Mouse (Mus musculus) erythroblast, embryonic 14.5 days (primary cell): ENCODE data around the gene Ambra1. TPM values are rescaled to one million over a fixed set of nuclear protein-coding genes. Genes with fewer than 3 reads are reported as not detected.

Experiments
- H3K27me3 ChIP-seq: 2 replicates; pipeline ENCODE4 v1.6.1; 2012; ENCODE audit warnings: inconsistent platforms; ENCODE audit not compliant: control insufficient read depth
- H3K36me3 ChIP-seq: 2 replicates; pipeline ENCODE4 v1.6.1; 2012; ENCODE audit warnings: mild to moderate bottlenecking, inconsistent platforms; ENCODE audit not compliant: control insufficient read depth
- H3K4me1 ChIP-seq: 2 replicates; pipeline ENCODE4 v1.6.1; 2012; ENCODE audit warnings: inconsistent platforms; ENCODE audit not compliant: control insufficient read depth
- H3K4me3 ChIP-seq: replicated peaks from 2 replicates; pipeline ENCODE3; 2012; ENCODE audit warnings: moderate library complexity, mild to moderate bottlenecking, inconsistent platforms
- H3K9me3 ChIP-seq: 2 replicates; pipeline ENCODE4 v1.6.1; 2012; ENCODE audit warnings: low read length, inconsistent platforms, mixed read lengths; ENCODE audit not compliant: control insufficient read depth
- GATA1 ChIP-seq: IDR thresholded peaks from 2 replicates; pipeline ENCODE4 v1.6.1; 2012; ENCODE audit warnings: low read length, inconsistent platforms, mixed read lengths
- TAL1 ChIP-seq: IDR thresholded peaks from 3 replicates; pipeline ENCODE4 v1.6.1; 2012; ENCODE audit warnings: low read length, inconsistent platforms, mixed read lengths
- polyA plus RNA-seq: library from polyadenylated mRNA; stranded (reverse); fragments of >175 nt; gene quantifications from 2 replicates; pipeline ENCODE4 v1.2.3, GENCODE M21; 2012

The Ambra1 gene
- polyA plus RNA-seq, 1 experiment, result 1.8 TPM

DNA sequence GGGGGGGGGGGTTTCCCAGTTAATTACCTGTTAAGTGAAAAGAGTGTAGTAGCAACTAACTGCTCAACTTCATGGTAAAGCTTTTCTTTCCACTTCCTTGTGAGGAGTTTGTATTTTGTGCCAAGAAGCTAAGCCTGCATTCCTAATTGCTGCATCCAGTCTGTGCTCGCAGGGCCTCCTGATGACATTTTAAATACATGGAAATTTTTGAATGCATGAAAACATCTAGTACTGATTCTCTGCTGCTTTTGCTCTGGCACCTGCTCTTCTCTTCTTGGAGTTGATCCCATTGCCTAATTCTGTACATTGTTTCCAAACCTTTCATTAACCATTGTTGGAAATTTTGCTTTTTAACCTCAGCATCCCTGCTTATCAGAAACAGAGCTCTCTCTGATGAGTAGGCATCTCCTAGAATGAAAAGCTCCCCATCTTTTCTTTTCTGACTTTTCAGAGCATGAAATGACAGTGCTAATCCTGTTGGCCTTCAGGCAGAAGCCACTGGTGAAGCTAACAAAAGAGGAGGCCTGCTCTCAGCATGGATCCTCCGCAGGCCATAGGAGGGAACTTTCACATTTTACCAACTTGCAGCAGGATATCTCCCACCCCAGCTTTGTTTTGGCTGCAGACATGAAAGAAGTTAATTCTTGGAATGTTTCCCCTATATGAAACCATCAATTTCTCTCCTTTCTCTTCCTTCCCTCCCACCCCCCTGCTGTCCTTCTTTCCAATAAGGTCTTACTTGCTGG, 122.7 kb downstream of the Ambra1 start:
- no peak overlapping the region for H3K4me3 ChIP-seq
- no peaks in the 10 kb centered on the region for H3K4me1 ChIP-seq

DNA sequence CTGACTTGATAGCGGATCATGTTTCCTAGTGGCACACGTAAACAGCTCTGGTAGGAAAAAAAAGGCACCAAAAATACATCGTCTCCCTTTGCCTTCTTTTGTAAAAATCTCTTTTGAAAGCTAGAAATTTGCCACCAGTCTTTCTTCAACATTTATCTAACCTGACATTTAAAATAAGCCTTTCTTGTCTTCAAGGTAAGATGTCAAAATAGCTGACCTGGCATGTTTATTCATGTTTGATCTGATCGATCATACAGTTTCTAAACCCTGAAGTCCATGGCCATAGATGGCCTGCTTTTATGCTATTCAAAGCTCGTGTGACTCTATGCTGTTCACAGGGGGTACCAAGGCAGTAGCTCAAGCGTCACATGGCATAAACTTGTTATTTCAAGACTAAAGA, 124.6 kb downstream of the Ambra1 start:
- Histone ChIP-seq H3K9me3 (no peaks in the 10 kb centered on the region), H3K4me3 (no peak overlapping the region), H3K36me3 (no peaks in the 10 kb centered on the region), H3K4me1 (no peaks in the 10 kb centered on the region; the same call in 1 of the 2 replicates), H3K27me3 (no peaks in the 10 kb centered on the region)
- TF ChIP-seq GATA1 (no peak), TAL1 (no peak)

More for the DNA sequence above, 122.7 kb downstream of the Ambra1 start:
- no peaks in the 10 kb centered on the region for H3K36me3 ChIP-seq
- H3K27me3 ChIP-seq, result no peaks in the 10 kb centered on the region
- TF ChIP-seq TAL1 (no peak), GATA1 (no peak)
- H3K9me3 ChIP-seq, result no peaks in the 10 kb centered on the region

DNA sequence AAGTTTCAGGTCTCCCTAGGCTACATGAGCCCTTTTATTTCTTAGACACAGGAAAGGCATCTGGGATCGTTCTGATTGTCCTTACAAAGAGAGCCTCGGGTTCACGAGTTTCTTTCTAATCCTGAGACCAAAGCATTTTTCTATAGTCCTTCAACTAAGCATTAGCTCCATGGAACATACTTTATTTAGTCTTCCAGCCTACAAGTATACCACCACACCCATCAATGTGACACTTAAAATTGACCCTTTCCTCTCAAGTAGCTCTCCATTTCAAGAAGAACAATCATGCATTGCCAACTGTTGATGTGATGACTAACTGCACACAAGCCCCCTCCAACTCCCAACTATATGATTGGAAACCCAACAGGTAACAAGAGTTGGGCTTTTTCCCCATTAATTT, 127.0 kb downstream of the Ambra1 start:
- Histone ChIP-seq H3K36me3 (no peaks in the 10 kb centered on the region), H3K4me1 (no peaks in the 10 kb centered on the region; the same call in 1 of the 2 replicates), H3K4me3 (no peak overlapping the region), H3K27me3 (no peaks in the 10 kb centered on the region), H3K9me3 (no peaks in the 10 kb centered on the region)
- no peak for TF ChIP-seq TAL1
- no peak for TF ChIP-seq GATA1

DNA sequence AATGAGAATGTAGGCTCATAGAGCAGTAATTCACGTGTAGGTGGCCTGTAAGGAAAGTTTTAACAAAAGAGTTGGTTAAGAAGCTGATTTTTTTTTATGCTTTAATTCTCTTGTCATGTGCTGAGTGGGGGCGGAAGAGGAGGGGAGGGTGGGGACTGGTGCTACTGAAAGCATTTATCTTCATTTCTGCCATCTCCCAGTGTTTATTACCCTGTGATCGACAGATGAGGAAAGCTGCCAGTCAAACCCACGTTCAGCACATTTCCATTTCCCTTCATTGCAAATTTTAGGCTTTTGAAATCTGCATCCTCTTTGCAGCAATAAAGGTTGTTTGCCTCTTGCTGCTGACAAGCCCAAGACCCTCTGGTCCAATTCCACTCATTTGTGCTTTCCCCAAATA, 129.5 kb downstream of the Ambra1 start:
- Histone ChIP-seq H3K9me3 (no peaks in the 10 kb centered on the region), H3K4me1 (no peaks in the 10 kb centered on the region; the same call in 1 of the 2 replicates), H3K27me3 (no peaks in the 10 kb centered on the region), H3K36me3 (no peaks in the 10 kb centered on the region), H3K4me3 (no peak overlapping the region)
- TF ChIP-seq GATA1 (no peak), TAL1 (no peak)

DNA sequence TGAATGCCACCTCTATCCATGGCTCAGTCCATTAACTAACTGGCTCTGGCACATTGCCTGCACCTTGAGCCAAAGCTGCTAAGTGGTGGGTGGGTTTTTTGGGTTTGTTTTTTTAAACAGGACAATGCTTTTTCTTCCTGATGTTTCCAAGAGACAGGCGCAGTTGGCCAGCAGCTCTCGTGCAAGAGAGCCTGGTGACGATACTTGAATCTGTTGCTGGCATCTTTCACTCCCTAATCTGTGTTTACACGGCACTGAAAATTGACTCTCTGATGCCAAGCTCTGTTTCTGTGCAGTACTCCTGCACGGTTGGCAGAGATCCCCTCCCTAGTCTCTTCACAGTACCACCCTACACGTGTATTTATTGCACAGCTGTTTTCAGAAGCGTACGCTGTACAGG, 140.8 kb downstream of the Ambra1 start:
- TF ChIP-seq TAL1, result no peak
- no peak for TF ChIP-seq GATA1
- no peaks in the 10 kb centered on the region for H3K4me1 ChIP-seq
- peaks cover 3% of the 10 kb centered on the region for H3K36me3 ChIP-seq
- no peaks in the 10 kb centered on the region for H3K27me3 ChIP-seq
- no peaks in the 10 kb centered on the region for H3K9me3 ChIP-seq
- no peak overlapping the region for H3K4me3 ChIP-seq

DNA sequence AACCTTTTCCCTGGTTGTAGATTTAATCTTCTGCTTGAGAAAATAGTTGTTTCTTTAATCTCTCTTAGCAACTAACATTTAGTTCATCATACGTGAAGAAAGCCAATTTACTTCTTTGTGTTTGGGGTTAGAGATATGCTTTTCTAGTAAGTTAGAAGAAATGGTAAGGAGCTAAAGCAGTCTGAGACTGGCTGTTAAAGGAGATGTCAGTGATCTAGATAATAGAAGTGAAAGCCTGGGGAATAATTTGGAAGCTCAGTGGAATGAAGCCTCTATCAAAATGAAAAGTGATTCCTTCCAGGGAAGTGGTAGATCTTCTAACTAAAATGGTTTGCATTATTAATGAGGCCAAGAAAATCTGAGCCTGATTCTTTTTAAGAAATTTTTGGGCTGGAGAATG, 141.3 kb downstream of the Ambra1 start:
- Histone ChIP-seq H3K4me1 (no peaks in the 10 kb centered on the region), H3K4me3 (no peak overlapping the region), H3K27me3 (no peaks in the 10 kb centered on the region), H3K36me3 (peaks cover 8% of the 10 kb centered on the region), H3K9me3 (no peaks in the 10 kb centered on the region)
- TF ChIP-seq TAL1 (no peak), GATA1 (no peak)

DNA sequence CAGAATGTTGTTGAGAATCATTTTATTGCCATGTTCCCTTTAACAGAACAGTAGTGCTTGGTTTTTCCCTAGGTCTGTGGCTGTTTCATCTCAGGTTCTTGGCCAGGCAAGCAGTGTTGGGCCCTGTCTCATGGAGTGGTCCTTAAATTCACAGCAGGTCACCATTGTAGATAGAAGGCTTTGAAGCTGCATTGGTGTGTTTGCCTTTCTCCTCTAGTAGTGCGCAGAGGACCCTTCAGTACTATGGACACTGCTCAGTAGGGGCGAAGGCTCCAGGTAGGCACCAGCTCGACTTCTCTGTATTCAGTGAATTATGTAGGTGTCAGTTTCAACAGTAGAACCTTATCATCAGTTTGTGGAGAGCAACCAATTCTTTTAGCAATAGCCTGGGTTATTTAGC, 142.7 kb downstream of the Ambra1 start:
- TF ChIP-seq GATA1, result no peak
- TF ChIP-seq TAL1, result no peak
- Histone ChIP-seq H3K4me1 (no peaks in the 10 kb centered on the region), H3K9me3 (no peaks in the 10 kb centered on the region), H3K36me3 (peaks cover 12% of the 10 kb centered on the region), H3K4me3 (no peak overlapping the region), H3K27me3 (no peaks in the 10 kb centered on the region)

DNA sequence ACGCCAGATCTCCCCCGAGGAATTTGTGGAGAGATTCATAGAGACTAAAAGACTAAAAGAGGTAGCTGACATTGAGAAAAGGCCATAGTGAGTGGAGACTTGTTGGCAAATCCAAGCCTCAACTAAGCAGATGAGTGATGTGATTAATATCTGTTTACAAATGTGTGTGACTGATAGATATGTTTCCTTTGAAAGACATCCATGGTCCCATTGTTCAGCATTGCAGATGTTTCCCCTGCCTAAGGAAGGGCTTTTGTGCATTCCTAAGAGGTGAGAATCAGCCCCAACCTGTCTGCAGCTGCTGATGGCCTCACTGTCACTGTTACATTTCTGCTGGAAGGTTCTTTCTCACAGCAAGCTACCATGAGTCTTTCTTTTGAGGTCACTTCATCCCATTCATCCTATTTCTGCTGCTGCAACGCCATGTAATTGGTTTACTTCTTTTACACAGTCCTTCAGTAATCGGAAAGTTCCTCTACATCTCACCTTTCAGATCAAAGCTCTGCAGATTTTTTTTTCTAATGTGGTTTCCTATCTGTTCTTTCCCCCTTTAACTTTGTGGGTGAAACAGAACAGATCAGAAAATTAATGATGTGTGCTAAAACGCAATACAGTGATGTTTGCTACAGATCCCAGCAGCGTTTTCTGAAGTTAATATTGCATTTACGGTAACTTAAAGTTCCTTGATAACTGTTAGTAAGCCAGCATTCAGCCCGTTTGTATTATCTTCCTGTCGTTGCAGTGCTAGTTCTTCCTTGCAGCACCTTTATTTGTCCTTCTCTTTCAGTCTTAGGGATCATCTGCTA, 146.3 kb downstream of the Ambra1 start:
- H3K4me3 ChIP-seq, result no peak overlapping the region
- H3K4me1 ChIP-seq, result peaks cover 7% of the 10 kb centered on the region
- no peaks in the 10 kb centered on the region for H3K27me3 ChIP-seq
- peaks cover 12% of the 10 kb centered on the region for H3K36me3 ChIP-seq
- TF ChIP-seq TAL1, result no peak
- no peaks in the 10 kb centered on the region for H3K9me3 ChIP-seq

DNA sequence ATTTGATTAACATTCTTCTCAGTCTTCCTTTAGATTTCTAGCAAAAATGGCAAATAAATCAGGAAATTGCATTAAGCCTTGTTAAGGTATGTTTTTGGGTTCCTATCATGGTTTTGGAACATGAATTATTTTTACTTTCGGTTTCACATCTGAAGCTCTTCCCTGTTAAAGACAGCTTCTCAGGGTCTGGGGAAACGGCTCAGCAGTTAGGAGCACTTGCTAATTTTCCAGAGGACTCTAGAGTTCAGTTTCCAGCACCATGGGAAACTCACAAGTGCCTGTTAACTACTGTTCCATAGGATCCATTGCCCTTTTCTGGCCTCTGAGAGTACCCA, 146.8 kb downstream of the Ambra1 start:
- H3K4me1 ChIP-seq, result peaks cover 7% of the 10 kb centered on the region
- TF ChIP-seq GATA1 (no peak), TAL1 (no peak)
- H3K9me3 ChIP-seq, result no peaks in the 10 kb centered on the region
- H3K36me3 ChIP-seq, result peaks cover 12% of the 10 kb centered on the region
- H3K4me3 ChIP-seq, result no peak overlapping the region
- no peaks in the 10 kb centered on the region for H3K27me3 ChIP-seq
